ENCODE assay signal across 32 mouse cellular contexts in genomic region chr12:107511112-107511511, GRCm38 (mm10). TPM values are rescaled to one million over a fixed set of nuclear protein-coding genes. Genes with fewer than 3 reads are reported as not detected.
A peak's percentile ranks its signal among the peaks of the same experiment; 100 is the strongest.
DNase-seq lines count a peak whose midpoint lies in the region; ATAC-seq and TF ChIP-seq lines count a peak whose summit lies in the region.
"Had no signal": no experiment of that assay in that cellular context is flagged by ENCODE, and none has a peak within 500 bp of the region (broad histone marks: within the 10 kb centered on the region; RNA-seq: fewer than 3 reads in every experiment).

No protein-coding gene starts in this region.

- no peaks in the 10 kb centered on the region for H3K9me3 ChIP-seq in lung, embryonic 14.5 days (ENCODE audit: low read depth, low read length)
- no peaks in the 10 kb centered on the region for H3K9me3 ChIP-seq in lung, embryonic 16.5 days (ENCODE audit: control insufficient read depth, low read length)
- H3K9me3 ChIP-seq: embryonic facial prominence, embryonic 13.5 days; embryonic facial prominence, embryonic 15.5 days; forebrain, embryonic 10.5 days; forebrain, embryonic 12.5 days had no signal

- no peak for TF ChIP-seq CTCF in heart, adult 2 months (IDR thresholded peaks at IDR 0.05)
- no peak for TF ChIP-seq CTCF in lung, embryonic 14.5 days (IDR thresholded peaks at IDR 0.05; ENCODE audit: low read depth)

- H3K9ac ChIP-seq in heart, adult 2 months (ENCODE audit: low read depth, low read length), result no peak overlapping the region
- H3K9ac ChIP-seq in lung, embryonic 14.5 days, result no peak overlapping the region
- no peak overlapping the region for H3K9ac ChIP-seq in lung, embryonic 16.5 days (ENCODE audit: low read length)
- H3K9ac ChIP-seq: embryonic facial prominence, embryonic 13.5 days; embryonic facial prominence, embryonic 15.5 days; forebrain, embryonic 12.5 days had no signal

- TF ChIP-seq POLR2A in heart, adult 2 months (IDR thresholded peaks at IDR 0.05; ENCODE audit: insufficient read depth, low read depth, low read length), result no peak

- WGBS in heart, adult 2 months, result 95% methylated on average over 11 of the region's 11 CpGs
- WGBS in lung, embryonic 14.5 days, result 43% methylated on average over 11 of the region's 11 CpGs
- WGBS in lung, embryonic 16.5 days, result 52% methylated on average over 11 of the region's 11 CpGs

- no peaks in the 10 kb centered on the region for H3K79me2 ChIP-seq in heart, adult 2 months (replicated peaks; ENCODE audit: control insufficient read depth, insufficient read depth, low read length)

- no peak for TF ChIP-seq EP300 in heart, adult 2 months (IDR thresholded peaks at IDR 0.05; ENCODE audit: insufficient read depth, low read depth, low read length)

- intact Hi-C loops in heart, adult 2 months (cut with DNase I), result no loop called here

- DNase-seq in heart, adult 11 months, result peak; percentile 49
- DNase-seq in heart, adult 2 months, result no peak
- peak; percentile 81 for DNase-seq in lung, embryonic 14.5 days
- no peak for DNase-seq in lung, postnatal 14 days
- no peak for DNase-seq in lung, adult 18-20 months
- DNase-seq: adrenal gland, adult 8-10 months; adrenal gland, postnatal 14 days; adrenal gland, postnatal 36 days; B cell, adult 2 months; cerebellum, adult 11 months; cerebellum, adult 18-20 months; cerebellum, adult 8-10 months; cerebellum, adult 9-11 months; cerebellum, postnatal 14 days; cerebellum, postnatal 36 days; embryo, embryonic 11 days had no signal

- no peaks in the 10 kb centered on the region for H3K4me1 ChIP-seq in heart, adult 2 months (ENCODE audit: control insufficient read depth, insufficient read depth, low read length)
- no peaks in the 10 kb centered on the region for H3K4me1 ChIP-seq in lung, embryonic 14.5 days (ENCODE audit: insufficient read depth)
- no peaks in the 10 kb centered on the region for H3K4me1 ChIP-seq in lung, embryonic 16.5 days (replicated peaks; ENCODE audit: control insufficient read depth, insufficient read depth, low read length)
- H3K4me1 ChIP-seq: embryonic facial prominence, embryonic 13.5 days; embryonic facial prominence, embryonic 15.5 days had no signal

- peaks cover 1% of the 10 kb centered on the region; the same call in 1 of the 2 replicates for H3K27me3 ChIP-seq in heart, adult 2 months (ENCODE audit: control insufficient read depth, insufficient read depth, low read length)
- peaks cover 18% of the 10 kb centered on the region for H3K27me3 ChIP-seq in lung, embryonic 14.5 days (ENCODE audit: insufficient read depth, low read length)
- H3K27me3 ChIP-seq in lung, embryonic 16.5 days (ENCODE audit: control insufficient read depth, insufficient read depth, low read depth, low read length), result peaks cover 11% of the 10 kb centered on the region; the same call in 1 of the 2 replicates
- H3K27me3 ChIP-seq: CH12.LX; embryonic facial prominence, embryonic 13.5 days; embryonic facial prominence, embryonic 15.5 days; Patski had no signal

- H3K4me2 ChIP-seq in lung, embryonic 14.5 days, result no peak overlapping the region
- no peak overlapping the region for H3K4me2 ChIP-seq in lung, embryonic 16.5 days (ENCODE audit: low read depth, low read length)
- H3K4me2 ChIP-seq: embryonic facial prominence, embryonic 13.5 days; embryonic facial prominence, embryonic 15.5 days; forebrain, embryonic 12.5 days had no signal

- ATAC-seq in lung, embryonic 14.5 days (ENCODE audit: insufficient read depth), result peak; percentile 90
- ATAC-seq in lung, embryonic 16.5 days (ENCODE audit: low read depth), result peak; percentile 89
- ATAC-seq: activated CD4-positive, CD25-positive, alpha-beta regulatory T cell, adult 4 months; CD4-positive, CD25-positive, alpha-beta regulatory T cell, adult 4 months; forebrain, embryonic 14.5 days; forebrain, embryonic 16.5 days; Patski had no signal

- no peak overlapping the region for H3K4me3 ChIP-seq in heart, adult 2 months
- H3K4me3 ChIP-seq in lung, embryonic 14.5 days (ENCODE audit: low read depth, low read length), result no peak overlapping the region
- no peak overlapping the region for H3K4me3 ChIP-seq in lung, embryonic 16.5 days (ENCODE audit: low read length)
- H3K4me3 ChIP-seq: embryonic facial prominence, embryonic 13.5 days; embryonic facial prominence, embryonic 15.5 days; erythroblast, embryonic 14.5 days; forebrain, embryonic 10.5 days; forebrain, embryonic 12.5 days had no signal

- no peaks in the 10 kb centered on the region for H3K36me3 ChIP-seq in heart, adult 2 months (ENCODE audit: control insufficient read depth, insufficient read depth, low read length)
- no peaks in the 10 kb centered on the region for H3K36me3 ChIP-seq in lung, embryonic 14.5 days (ENCODE audit: insufficient read depth)
- H3K36me3 ChIP-seq in lung, embryonic 16.5 days (ENCODE audit: control insufficient read depth, insufficient read depth, low read length), result no peaks in the 10 kb centered on the region
- H3K36me3 ChIP-seq: embryonic facial prominence, embryonic 13.5 days; embryonic facial prominence, embryonic 15.5 days; forebrain, embryonic 10.5 days; forebrain, embryonic 12.5 days; G1E had no signal

- no peak overlapping the region for H3K27ac ChIP-seq in heart, adult 2 months
- H3K27ac ChIP-seq in lung, embryonic 14.5 days (ENCODE audit: low read depth), result no peak overlapping the region
- H3K27ac ChIP-seq in lung, embryonic 16.5 days (ENCODE audit: low read length), result no peak overlapping the region
- H3K27ac ChIP-seq: embryonic facial prominence, embryonic 13.5 days; embryonic facial prominence, embryonic 15.5 days; forebrain, embryonic 10.5 days; forebrain, embryonic 12.5 days had no signal

RNA-seq across cellular contexts. Expression of gene 3110018I06Rik, which starts 22.7 kb away (rescaled TPM):
- total RNA-seq in heart, adult 2 months (2021), result not detected
- not detected in 2 replicates for polyA plus RNA-seq in heart, adult 2 months (2012; rRNA removed)
- not detected in 2 replicates for polyA plus RNA-seq in lung, embryonic 14.5 days (2014; fragmentation: Nextera tagmentation; extraction: Ambion mirVana)
- polyA plus RNA-seq in lung, embryonic 16.5 days (2015; fragmentation: Nextera tagmentation; extraction: Ambion mirVana), result not detected in 2 replicates
- total RNA-seq: adrenal gland, adult 18-20 months; adrenal gland, adult 8-10 months; adrenal gland, postnatal 14 days; adrenal gland, postnatal 36 days; CH12.LX; common myeloid progenitor, adult 5-6 weeks; G1E had no signal
- polyA plus RNA-seq: activated CD4-positive, CD25-positive, alpha-beta regulatory T cell, adult 4 months; CD4-positive, CD25-positive, alpha-beta regulatory T cell, adult 4 months; embryonic facial prominence, embryonic 11.5 days; embryonic facial prominence, embryonic 13.5 days; embryonic facial prominence, embryonic 15.5 days; erythroblast, embryonic 14.5 days; forebrain, embryonic 10.5 days; forebrain, embryonic 12.5 days; forebrain, embryonic 14.5 days; forebrain, embryonic 16.5 days; G1E; Patski had no signal

Comparison
In these comparisons a context has a peak if more than half of its experiments do, and no peak if none do; other contexts are left out.
1. DNase-seq: peak in heart, adult 11 months (single experiment) and lung, embryonic 14.5 days (single experiment); none in heart, adult 2 months (0 of 2), lung, postnatal 14 days (single experiment) and lung, adult 18-20 months (0 of 2).